Mouse (Mus musculus) thymus, postnatal 10 days (tissue): ENCODE measurements at regions not wholly inside any gene's neighbourhood (a gene's known extent, or its start where the extent isn't known, plus 50 kb on each side); places are given as distances from the start of the nearest gene placed in this dataset.

Source experiments
- DNase-seq, 2 experiments: peaks; one replicate each; pipeline ENCODE4 v3.0.0; 2021; ENCODE audit warnings: low spot score in 2 of 2

GRCm38 (mm10) chr16:24341736-24342135 lies 51.6 kb upstream of the Lpp start:
- peak; percentile 42 to 43 for DNase-seq

GRCm38 (mm10) chr16:24340646-24341045 lies 52.7 kb upstream of the Lpp start:
- DNase-seq, result no peak

DNA sequence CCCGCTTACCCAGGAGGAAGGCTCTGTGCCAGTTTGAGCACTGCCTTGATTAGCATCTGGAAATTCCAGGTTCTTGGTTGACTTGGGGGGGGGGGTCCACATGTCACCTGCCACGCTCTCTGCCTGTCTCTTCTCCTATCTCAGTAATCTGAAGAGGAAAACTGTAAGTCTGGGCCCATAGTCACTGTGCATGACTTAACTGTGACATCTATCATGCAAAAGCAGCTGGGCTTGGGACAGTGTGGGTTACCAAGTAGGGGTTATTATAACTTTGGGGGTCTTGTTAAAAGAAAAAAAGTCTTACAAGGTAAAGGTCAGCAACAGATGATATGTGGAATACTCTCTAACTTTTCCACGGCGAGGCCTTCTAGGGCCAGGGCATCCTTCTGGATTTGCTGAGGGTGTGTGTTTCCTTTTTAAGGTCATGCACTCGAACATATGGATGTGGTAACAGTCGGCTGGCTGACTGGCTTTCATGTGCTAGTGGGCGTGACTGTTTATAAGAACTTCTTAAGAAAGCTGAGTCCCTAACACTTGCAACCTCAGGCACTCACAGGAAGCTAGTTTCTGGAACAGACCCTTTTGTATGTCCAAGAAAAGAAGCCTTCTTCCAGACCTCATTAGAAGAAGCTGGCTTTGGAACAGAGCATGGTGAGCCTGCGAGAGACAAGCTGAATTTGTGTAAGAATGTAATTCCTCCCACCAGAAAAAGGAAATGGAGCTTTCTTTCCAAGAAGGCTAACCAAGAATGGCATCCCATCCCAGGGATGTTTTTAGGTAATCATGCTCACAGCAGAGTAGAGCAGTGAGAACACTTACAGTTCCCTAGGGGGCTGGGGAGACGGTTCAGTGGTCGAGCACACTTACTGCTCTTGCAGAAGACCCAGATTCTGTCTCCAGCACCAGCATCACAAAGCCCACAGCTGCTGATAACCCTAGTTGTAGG lies 53.7 kb upstream of the Lpp start:
- DNase-seq, result peak; percentile 40 to 51

DNA sequence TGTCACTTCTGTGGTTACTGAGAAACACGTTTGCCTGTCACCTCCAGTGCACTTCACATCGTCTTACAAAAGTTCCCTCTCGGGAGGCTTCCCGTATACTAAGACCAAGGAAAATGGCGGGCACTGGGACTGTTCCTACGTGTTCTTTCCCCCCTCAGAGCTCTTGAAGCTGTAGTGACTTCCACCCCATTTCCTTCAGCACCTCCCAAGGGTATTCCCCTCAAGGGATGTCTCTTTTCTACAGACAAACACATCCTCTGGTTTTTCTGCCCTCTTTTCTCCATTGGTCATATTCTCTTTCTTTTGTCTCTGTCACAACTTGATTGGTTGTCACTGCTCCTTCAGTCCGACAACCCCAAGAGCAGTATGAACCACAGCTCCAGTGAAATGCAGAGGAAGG lies 54.9 kb upstream of the Lpp start:
- no peak for DNase-seq

DNA sequence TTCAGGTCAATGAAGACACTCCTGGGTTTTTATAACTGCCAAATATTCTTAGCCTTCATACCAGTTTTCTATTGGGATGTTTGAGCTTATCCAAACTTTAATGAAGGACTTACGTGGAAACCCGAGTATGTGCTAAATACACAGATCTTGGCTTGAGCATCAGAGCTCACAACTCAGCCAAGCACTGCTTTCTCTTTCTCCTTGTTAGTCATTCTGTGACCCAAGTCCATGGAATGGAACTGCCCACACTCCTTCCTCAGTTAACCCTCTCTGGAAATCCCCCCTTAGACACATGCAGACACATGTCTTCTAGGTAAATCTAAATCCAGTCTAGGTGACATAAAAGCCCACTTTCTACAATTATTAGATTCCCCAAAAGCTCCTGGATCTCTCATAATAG lies 58.9 kb upstream of the Lpp start:
- no peak for DNase-seq

DNA sequence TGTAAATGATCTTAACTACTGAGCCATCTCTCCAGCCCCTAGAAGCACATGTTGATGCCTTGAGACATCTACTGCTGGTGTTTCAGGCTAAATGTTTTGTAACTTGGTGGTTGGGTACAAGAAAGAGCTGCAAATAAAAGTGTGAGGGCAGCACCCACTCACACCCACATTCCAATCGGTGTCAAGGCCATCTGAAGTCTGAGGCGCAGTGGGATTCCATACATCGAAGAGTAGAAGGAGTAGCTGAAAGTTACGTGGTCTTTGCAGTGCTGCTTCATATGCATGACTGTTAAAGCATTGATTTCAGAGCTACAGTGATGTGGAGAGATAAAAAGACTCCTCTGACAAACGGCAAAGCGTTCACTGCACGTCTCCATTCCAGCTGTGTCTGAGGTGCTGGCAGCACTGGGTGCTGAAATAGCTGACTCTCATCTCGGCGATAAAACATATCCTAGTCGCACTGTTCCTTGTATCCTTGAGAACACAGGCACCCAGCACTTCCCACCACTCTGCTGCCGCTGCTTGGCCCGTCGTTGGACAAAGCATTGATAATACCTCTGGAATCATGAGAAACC lies 61.8 kb upstream of the Lpp start:
- DNase-seq, result peak; percentile 20 to 29

DNA sequence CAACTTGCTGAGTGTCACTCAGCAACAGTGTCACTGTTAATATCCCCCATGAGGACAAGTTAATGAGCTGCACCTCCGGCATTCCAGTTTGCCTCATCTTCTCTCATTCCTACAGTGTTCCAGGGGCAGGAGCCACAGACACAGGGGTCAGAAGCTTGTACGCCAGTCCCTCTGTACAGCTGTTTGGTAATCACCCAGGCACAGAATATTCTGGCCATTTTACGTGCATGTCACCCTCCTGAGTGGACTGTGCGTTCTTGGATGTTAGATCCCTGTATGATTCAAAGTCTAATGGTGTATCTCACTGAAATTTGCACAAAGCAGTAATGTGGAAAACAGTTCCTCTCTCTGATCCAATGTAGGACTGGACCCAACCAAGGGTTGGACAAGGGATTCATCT lies 66.7 kb upstream of the Lpp start:
- no peak for DNase-seq

DNA sequence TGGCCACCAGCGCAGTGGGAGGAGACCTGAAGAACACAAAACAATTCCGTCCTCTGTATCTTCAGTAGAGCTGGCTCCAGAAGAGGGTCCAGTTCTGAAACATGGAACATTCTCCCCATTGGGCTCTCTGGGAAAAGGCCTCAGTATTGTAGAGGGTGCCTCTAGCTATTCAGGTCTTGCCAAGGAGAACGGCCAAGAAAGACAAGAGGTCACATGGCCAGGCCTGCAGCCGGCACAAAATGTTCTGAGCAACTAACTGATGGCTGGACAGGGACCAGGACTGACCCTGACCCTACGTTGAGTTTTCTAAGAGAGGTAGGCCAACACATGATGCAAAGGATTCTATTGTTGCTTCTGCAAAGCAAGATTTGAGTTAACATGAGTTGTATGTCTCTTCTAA lies 67.3 kb upstream of the Lpp start:
- DNase-seq, result no peak

DNA sequence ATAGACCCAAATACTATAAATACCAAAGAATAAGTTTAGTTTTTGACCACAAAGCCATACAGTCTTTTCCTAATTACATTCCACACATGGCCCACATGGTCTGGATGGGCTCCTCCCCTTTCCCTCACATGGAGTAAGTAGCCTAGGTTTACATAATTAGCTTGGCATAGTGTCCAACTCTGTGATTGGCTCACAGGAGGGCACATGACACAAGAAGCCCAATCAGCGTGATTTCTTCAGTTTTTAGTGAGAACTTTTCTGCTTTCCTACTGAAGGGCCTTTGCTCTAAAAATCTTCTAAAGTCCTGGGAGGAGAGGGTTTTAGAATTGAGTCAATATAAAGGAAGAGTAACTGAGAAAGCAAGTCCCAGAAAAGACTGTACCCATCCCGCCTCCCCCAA lies 68.4 kb upstream of the Lpp start:
- DNase-seq, result no peak

DNA sequence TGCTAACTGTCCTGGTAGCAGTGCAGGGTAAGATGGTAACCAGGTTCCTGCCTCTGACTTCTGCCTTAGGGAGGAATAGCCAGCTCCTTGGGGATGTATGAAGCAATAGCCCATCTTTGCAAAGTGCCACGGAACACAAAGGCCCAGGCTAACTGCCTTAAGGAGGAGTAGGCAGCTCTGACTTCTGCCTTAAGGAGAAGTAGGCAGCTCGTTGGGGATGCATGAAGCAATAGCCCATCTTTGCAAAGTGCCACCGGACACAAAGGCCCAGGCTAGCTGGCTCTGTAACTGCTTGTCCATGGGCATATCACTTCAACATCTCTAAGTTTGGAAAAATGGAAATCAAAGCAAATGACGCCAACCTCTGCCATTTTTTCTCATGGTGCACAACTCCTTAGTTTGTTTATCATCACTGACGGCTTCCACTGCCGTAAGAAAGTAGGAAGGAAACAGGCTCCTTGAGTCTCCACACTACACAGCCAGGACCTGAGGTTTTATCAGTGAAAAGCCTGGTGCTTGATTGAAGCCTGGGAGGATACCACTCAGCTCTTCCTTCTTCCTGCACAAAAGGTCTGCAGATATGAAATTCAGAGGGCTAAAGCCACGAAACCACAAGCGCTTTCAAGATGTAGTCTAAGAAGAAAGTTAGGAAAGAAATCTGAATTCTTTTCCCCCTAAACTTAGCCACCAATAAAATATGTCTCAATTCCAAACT lies 74.4 kb upstream of the Lpp start:
- DNase-seq, result no peak

DNA sequence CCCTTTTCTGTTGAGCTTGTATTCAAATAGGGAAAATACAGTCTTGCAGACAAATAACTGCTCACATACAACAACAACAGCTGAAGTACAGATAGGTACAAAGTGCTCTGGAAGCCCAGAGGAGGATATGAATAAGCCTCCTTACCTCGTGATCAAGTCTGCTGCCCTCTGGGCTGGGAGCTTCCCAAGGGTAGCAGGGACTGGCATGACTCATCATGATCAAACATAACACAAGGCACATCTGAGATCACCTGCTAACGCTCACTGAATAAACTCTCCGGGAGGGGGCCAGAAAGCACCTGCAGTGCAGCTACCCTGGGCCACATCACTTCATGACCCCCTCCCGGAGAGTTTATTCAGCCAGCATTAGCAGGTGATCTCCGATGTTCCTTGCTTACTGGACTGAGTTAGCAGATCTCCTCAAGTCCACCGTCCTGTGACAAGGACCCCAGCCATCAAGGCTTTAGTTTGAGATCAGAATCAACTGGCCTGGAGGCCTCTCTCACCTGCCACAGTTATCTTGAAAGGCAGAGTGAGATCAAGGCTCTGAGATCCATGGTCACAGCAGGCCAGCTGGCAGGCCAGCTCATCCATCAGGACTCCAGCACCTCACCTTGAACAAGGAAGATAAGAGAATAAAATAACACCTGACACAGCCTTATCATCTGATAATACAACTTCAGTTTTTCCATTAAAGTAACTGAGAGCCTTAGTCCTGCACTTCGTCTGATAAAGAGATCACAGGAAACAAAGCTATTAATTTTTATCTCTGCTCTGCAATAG lies 79.6 kb upstream of the Lpp start:
- DNase-seq, result no peak

DNA sequence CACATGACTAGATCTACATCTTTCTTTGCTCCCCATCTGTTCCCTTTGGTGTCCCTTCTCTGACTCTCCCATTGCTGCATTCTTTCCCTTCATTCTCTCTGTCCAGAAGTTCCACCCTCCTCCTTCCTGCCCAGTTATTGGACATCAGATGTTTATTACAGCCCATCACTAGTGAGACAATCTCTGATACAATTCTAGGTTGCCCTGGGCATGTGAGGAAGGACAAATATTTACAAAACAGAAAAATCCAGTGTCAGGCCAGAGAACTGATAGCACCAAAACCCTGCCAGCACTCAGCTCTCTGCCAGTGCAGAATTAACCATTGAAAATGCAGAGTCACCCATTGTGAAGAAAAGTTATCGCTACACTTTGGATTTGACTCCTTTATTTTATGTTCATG lies 87.9 kb upstream of the Lpp start:
- no peak for DNase-seq

GRCm38 (mm10) chr16:24296790-24297189 lies 96.5 kb upstream of the Lpp start:
- no peak for DNase-seq

- DNase-seq, result no peak
Observed at GRCm38 (mm10) chr16:24295626-24296440, 97.5 kb upstream of the Lpp start.

GRCm38 (mm10) chr16:24284215-24284614 lies 109.1 kb upstream of the Lpp start:
- no peak for DNase-seq

DNA sequence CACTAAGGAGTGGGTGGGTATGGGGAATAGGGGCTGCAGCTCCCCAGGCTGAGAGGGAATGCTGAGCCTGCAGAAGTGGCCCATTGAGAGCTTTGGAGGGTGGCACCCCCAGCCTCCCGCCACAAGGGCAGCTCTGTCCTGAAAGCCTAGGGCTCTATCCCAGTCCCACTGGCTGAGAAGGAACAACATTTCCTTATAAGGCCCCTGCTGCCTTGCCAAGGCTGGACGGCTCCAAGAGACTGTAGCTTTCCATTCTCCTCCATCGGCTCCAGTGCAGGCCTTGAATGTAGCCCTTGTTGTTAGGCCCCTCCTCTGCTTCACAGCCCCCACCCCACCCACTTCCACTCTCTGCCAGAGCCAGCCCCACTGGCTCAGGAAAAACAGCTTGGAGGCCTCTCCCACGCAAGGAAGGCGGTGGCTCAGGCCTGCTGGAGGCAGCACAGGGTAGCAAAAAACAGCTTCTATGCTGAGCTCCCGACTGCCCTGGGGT lies 111.1 kb upstream of the Lpp start:
- DNase-seq, result no peak

- DNase-seq, result no peak
Observed at GRCm38 (mm10) chr16:24281561-24281960, 111.7 kb upstream of the Lpp start.

- no peak for DNase-seq
Observed at GRCm38 (mm10) chr16:24277857-24278256, 115.5 kb upstream of the Lpp start.

DNA sequence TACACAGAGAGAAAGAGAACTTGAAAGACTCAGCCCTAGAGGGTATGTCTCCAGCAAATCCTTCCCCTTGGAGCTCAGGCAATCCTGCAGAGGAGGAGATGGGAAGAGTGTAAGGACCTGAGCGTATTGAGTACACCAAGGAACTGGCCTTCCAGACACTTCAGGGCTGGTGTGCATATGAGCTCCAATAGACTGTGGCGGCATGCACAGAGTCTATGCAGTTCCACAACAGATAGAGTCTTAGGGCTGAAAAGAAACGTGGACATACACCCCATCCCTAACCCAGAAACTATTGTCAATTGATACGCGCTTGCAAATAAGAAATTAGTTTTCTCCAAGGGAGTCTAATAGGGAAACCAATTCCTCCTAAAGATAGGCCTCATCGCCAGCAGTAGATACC lies 130.6 kb upstream of the Lpp start:
- DNase-seq, result no peak

DNA sequence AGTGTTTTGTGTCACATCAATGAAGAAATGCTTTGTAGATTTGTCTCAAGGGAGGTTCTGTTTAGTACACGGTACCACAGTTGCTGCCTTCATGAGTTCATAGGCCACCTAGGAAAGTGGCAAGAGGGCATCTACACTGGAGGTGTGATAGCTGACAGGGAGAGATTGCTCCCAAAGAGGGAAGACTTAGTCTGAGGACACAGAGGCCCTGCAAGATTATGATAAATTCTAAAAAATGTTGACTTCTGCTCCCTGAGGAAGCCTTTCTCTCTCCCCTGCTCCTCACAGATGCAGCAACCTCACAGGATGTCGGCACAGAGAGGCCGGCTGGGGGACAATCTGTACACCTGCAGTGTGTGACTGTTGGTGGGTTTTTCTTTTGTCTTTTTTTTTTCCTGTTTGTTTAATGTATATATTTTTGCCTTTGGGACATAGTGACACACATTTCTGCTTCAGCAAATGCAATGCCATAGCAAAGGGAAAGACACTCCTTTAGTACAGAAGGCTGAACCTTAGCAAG lies 133.5 kb upstream of the Lpp start:
- DNase-seq, result peak; percentile 79 to 87

DNA sequence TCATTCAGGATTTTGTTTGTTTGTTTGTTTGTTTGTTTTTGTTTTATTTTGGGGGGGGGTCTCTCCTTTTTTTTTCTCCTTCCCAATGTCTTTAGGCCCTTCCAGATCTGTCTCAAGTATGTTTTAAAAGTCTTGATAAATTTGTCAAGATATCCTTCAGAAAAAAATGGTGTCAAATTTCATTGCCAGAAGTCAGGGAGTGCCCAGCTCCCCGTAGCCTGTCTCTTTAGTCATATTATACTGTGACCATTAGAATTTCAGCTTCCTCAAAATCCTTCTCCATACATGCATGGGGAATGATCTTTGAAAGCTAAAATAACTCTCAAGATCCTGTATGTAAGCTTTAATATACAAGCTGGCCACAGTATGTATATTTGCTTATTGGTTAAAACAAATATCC lies 134.3 kb upstream of the Lpp start:
- no peak for DNase-seq
